Mouse (Mus musculus): ENCODE data around the gene Nr1h4. TPM values are rescaled to one million over a fixed set of nuclear protein-coding genes. Genes with fewer than 3 reads are reported as not detected.

Nr1h4 gene
- polyA plus RNA-seq, 1 experiment from 2014 or later, result 1.2 TPM

Other genes starting within 250 kb of the Nr1h4 start
- gene Ano4, start 188.8 kb downstream of the Nr1h4 start, polyA plus RNA-seq (2015; fragmentation: Nextera tagmentation; extraction: Ambion mirVana), result 4.1 and 4.5 TPM in 2 replicates
- gene Gas2l3, start 89.6 kb downstream of the Nr1h4 start, polyA plus RNA-seq (2015; fragmentation: Nextera tagmentation; extraction: Ambion mirVana), result 16.8 and 23.2 TPM in 2 replicates
- 0.04 and 0.09 TPM in 2 replicates for gene Slc17a8, start 87.7 kb upstream of the Nr1h4 start, polyA plus RNA-seq (2015; fragmentation: Nextera tagmentation; extraction: Ambion mirVana)
- 4.1 and 5.4 TPM in 2 replicates for gene Scyl2, start 152.7 kb upstream of the Nr1h4 start, polyA plus RNA-seq (2015; fragmentation: Nextera tagmentation; extraction: Ambion mirVana)
- gene Actr6, start 198.7 kb upstream of the Nr1h4 start, polyA plus RNA-seq (2015; fragmentation: Nextera tagmentation; extraction: Ambion mirVana), result 21.5 and 25.4 TPM in 2 replicates
- gene Uhrf1bp1l, start 211.4 kb upstream of the Nr1h4 start, polyA plus RNA-seq (2015; fragmentation: Nextera tagmentation; extraction: Ambion mirVana), result 14.2 and 17.0 TPM in 2 replicates

Measured in heart, embryonic 13.5 days (tissue).